Mouse (Mus musculus): ENCODE data around the gene Esr1. TPM values are rescaled to one million over a fixed set of nuclear protein-coding genes. Genes with fewer than 3 reads are reported as not detected.
A peak's percentile ranks its signal among the peaks of the same experiment; 100 is the strongest.

The Esr1 gene
- polyA plus RNA-seq, 1 experiment, result 2.6 TPM

GRCm38 (mm10) chr10:4965768-4966167 is 354.4 kb downstream of the Esr1 start:
- peak; percentile 4 to 26 for DNase-seq (ENCODE audit: extremely low spot score in 1 of 2, low spot score in 1 of 2)

GRCm38 (mm10) chr10:4971156-4971555 is 359.8 kb downstream of the Esr1 start:
- no peak for DNase-seq (ENCODE audit: extremely low spot score in 1 of 2, low spot score in 1 of 2)

GRCm38 (mm10) chr10:4971586-4971985 is 360.2 kb downstream of the Esr1 start:
- DNase-seq (ENCODE audit: extremely low spot score in 1 of 2, low spot score in 1 of 2), result no peak

GRCm38 (mm10) chr10:4972026-4972425 is 360.6 kb downstream of the Esr1 start:
- DNase-seq (ENCODE audit: extremely low spot score in 1 of 2, low spot score in 1 of 2), result no peak

GRCm38 (mm10) chr10:4974246-4974645 is 362.9 kb downstream of the Esr1 start:
- DNase-seq (ENCODE audit: extremely low spot score in 1 of 2, low spot score in 1 of 2), result no peak

GRCm38 (mm10) chr10:4976557-4976956 is 365.2 kb downstream of the Esr1 start:
- DNase-seq (ENCODE audit: extremely low spot score in 1 of 2, low spot score in 1 of 2), result peak; percentile 8 to 15

- DNase-seq (ENCODE audit: extremely low spot score in 1 of 2, low spot score in 1 of 2), result no peak
Measured at GRCm38 (mm10) chr10:4977374-4977773, 366.0 kb downstream of the Esr1 start.

GRCm38 (mm10) chr10:4983919-4984318 is 372.5 kb downstream of the Esr1 start:
- DNase-seq (ENCODE audit: extremely low spot score in 1 of 2, low spot score in 1 of 2), result no peak

GRCm38 (mm10) chr10:4993802-4994201 is 382.4 kb downstream of the Esr1 start:
- DNase-seq (ENCODE audit: extremely low spot score in 1 of 2, low spot score in 1 of 2), result peak in 1 of 2 experiments; percentile 42

GRCm38 (mm10) chr10:4996592-4996991 is 385.2 kb downstream of the Esr1 start:
- no peak for DNase-seq (ENCODE audit: extremely low spot score in 1 of 2, low spot score in 1 of 2)

- no peak for DNase-seq (ENCODE audit: extremely low spot score in 1 of 2, low spot score in 1 of 2)
Measured at GRCm38 (mm10) chr10:5008795-5009366, 397.5 kb downstream of the Esr1 start.

- no peak for DNase-seq (ENCODE audit: extremely low spot score in 1 of 2, low spot score in 1 of 2)
Measured at GRCm38 (mm10) chr10:5012004-5012403, 400.6 kb downstream of the Esr1 start.

- no peak for DNase-seq (ENCODE audit: extremely low spot score in 1 of 2, low spot score in 1 of 2)
Measured at GRCm38 (mm10) chr10:5014976-5015375, 403.6 kb downstream of the Esr1 start.

GRCm38 (mm10) chr10:5017148-5017547 is 405.8 kb downstream of the Esr1 start:
- no peak for DNase-seq (ENCODE audit: extremely low spot score in 1 of 2, low spot score in 1 of 2)

GRCm38 (mm10) chr10:5025906-5026305 is 414.5 kb downstream of the Esr1 start:
- DNase-seq (ENCODE audit: extremely low spot score in 1 of 2, low spot score in 1 of 2), result no peak

GRCm38 (mm10) chr10:5027208-5027607 is 415.8 kb downstream of the Esr1 start:
- DNase-seq (ENCODE audit: extremely low spot score in 1 of 2, low spot score in 1 of 2), result no peak

GRCm38 (mm10) chr10:5028301-5028700 is 416.9 kb downstream of the Esr1 start:
- no peak for DNase-seq (ENCODE audit: extremely low spot score in 1 of 2, low spot score in 1 of 2)

- DNase-seq (ENCODE audit: extremely low spot score in 1 of 2, low spot score in 1 of 2), result no peak
Measured at GRCm38 (mm10) chr10:5029161-5029560, 417.8 kb downstream of the Esr1 start.

- DNase-seq (ENCODE audit: extremely low spot score in 1 of 2, low spot score in 1 of 2), result no peak
Measured at GRCm38 (mm10) chr10:5029883-5030282, 418.5 kb downstream of the Esr1 start.

- no peak for DNase-seq (ENCODE audit: extremely low spot score in 1 of 2, low spot score in 1 of 2)
Measured at GRCm38 (mm10) chr10:5032192-5033048, 421.0 kb downstream of the Esr1 start.

- DNase-seq (ENCODE audit: extremely low spot score in 1 of 2, low spot score in 1 of 2), result no peak
Measured at GRCm38 (mm10) chr10:5041254-5041653, 429.9 kb downstream of the Esr1 start.

GRCm38 (mm10) chr10:5044481-5044880 is 433.1 kb downstream of the Esr1 start:
- DNase-seq (ENCODE audit: extremely low spot score in 1 of 2, low spot score in 1 of 2), result no peak
